Mouse (Mus musculus) liver, embryonic 12.5 days (tissue): ENCODE measurements around the gene Pou2f3. TPM values are rescaled to one million over a fixed set of nuclear protein-coding genes. Genes with fewer than 3 reads are reported as not detected.
A peak's percentile ranks its signal among the peaks of the same experiment; 100 is the strongest.

Experiments used
- ATAC-seq: fragments of 200-750 bp; cut with Nextera tagmentation; 2 replicates; pipeline ENCODE4 v1.8.0; 2017; ENCODE audit warnings: moderate number of reproducible peaks, mild to moderate bottlenecking, moderate library complexity
- H3K27ac ChIP-seq: fragments of 300-500 bp; sonication (generic); 2 replicates; pipeline ENCODE4 v1.5.1; 2016; ENCODE audit warnings: mild to moderate bottlenecking
- H3K27me3 ChIP-seq: fragments of 300-500 bp; sonication (generic); replicated peaks from 2 replicates; pipeline ENCODE4 v1.6.1; 2016; ENCODE audit warnings: mild to moderate bottlenecking, moderate library complexity
- H3K36me3 ChIP-seq: fragments of 300-500 bp; sonication (generic); 2 replicates; pipeline ENCODE4 v1.6.1; 2016; ENCODE audit warnings: mild to moderate bottlenecking, moderate library complexity
- H3K4me1 ChIP-seq: fragments of 300-500 bp; sonication (generic); 2 replicates; pipeline ENCODE4 v1.6.1; 2016
- H3K4me2 ChIP-seq: fragments of 300-500 bp; sonication (generic); 2 replicates; pipeline ENCODE4 v1.6.1; 2016; ENCODE audit warnings: mild to moderate bottlenecking, moderate library complexity
- H3K4me3 ChIP-seq: fragments of 300-500 bp; sonication (generic); 2 replicates; pipeline ENCODE4 v1.5.1; 2016; ENCODE audit warnings: mild to moderate bottlenecking, moderate library complexity
- H3K9ac ChIP-seq: fragments of 300-500 bp; sonication (generic); 2 replicates; pipeline ENCODE4 v1.6.1; 2016; ENCODE audit warnings: mild to moderate bottlenecking, moderate library complexity
- H3K9me3 ChIP-seq: fragments of 300-500 bp; sonication (generic); replicated peaks from 2 replicates; pipeline ENCODE4 v1.6.1; 2016; ENCODE audit warnings: mild to moderate bottlenecking, moderate library complexity
- WGBS: fragments of 180-500 bp; shearing (Covaris S2); methylation state at CpG from one replicate; pipeline ENCODE4 v1.1.7; 2016; ENCODE audit not compliant: insufficient replicate concordance; 5-methylcytosine and 5-hydroxymethylcytosine counted together
- polyA plus RNA-seq: library from polyadenylated mRNA; unstranded; fragments of >200 nt; fragmentation: Nextera tagmentation; extraction: Ambion mirVana; gene quantifications from 2 replicates; pipeline ENCODE4 v1.2.1, GENCODE M21; 2016

Gene Pou2f3
- polyA plus RNA-seq, 1 experiment from 2014 or later, result not detected

- H3K36me3 ChIP-seq, result peaks cover 73% of the 10 kb centered on the region
- ATAC-seq, result no peak
- H3K27me3 ChIP-seq, result no peaks in the 10 kb centered on the region
- no peak overlapping the region for H3K4me2 ChIP-seq
- H3K4me3 ChIP-seq, result no peak overlapping the region
- H3K27ac ChIP-seq, result peak overlapping the region; percentile 95
- peaks cover 99% of the 10 kb centered on the region for H3K4me1 ChIP-seq
- H3K9ac ChIP-seq, result 0 out of 2 replicates have a peak overlapping the region, but pooled peaks have one; percentile 3
- no peaks in the 10 kb centered on the region for H3K9me3 ChIP-seq
- 73% methylated on average over 7 of the region's 7 CpGs for WGBS
Observed at GRCm38 (mm10) chr9:43229962-43230361, 19.8 kb upstream of the Pou2f3 start.

GRCm38 (mm10) chr9:43229398-43229895 is 19.3 kb upstream of the Pou2f3 start:
- H3K27ac ChIP-seq, result no peak overlapping the region
- no peaks in the 10 kb centered on the region for H3K9me3 ChIP-seq
- no peak overlapping the region for H3K4me3 ChIP-seq
- H3K4me2 ChIP-seq, result no peak overlapping the region
- no peaks in the 10 kb centered on the region for H3K27me3 ChIP-seq
- no peak for ATAC-seq
- no peak overlapping the region for H3K9ac ChIP-seq
- H3K4me1 ChIP-seq, result peaks cover 99% of the 10 kb centered on the region
- peaks cover 79% of the 10 kb centered on the region for H3K36me3 ChIP-seq
- 82% methylated on average over 10 of the region's 10 CpGs for WGBS

GRCm38 (mm10) chr9:43228745-43229144 is 18.6 kb upstream of the Pou2f3 start:
- Histone ChIP-seq H3K9ac (no peak overlapping the region), H3K4me3 (no peak overlapping the region), H3K27me3 (no peaks in the 10 kb centered on the region), H3K27ac (no peak overlapping the region), H3K9me3 (no peaks in the 10 kb centered on the region), H3K4me2 (no peak overlapping the region), H3K36me3 (peaks cover 84% of the 10 kb centered on the region), H3K4me1 (peaks cover 99% of the 10 kb centered on the region)
- 81% methylated on average over 2 of the region's 2 CpGs for WGBS
- ATAC-seq, result no peak

- WGBS, result 44% methylated on average over 8 of the region's 8 CpGs
- Histone ChIP-seq H3K27ac (peak overlapping the region; percentile 84), H3K36me3 (peaks cover 84% of the 10 kb centered on the region), H3K4me3 (no peak overlapping the region), H3K27me3 (no peaks in the 10 kb centered on the region), H3K9ac (no peak overlapping the region), H3K4me1 (peaks cover 91% of the 10 kb centered on the region), H3K9me3 (no peaks in the 10 kb centered on the region), H3K4me2 (peak overlapping the region; percentile 6; the same call in 1 of the 2 replicates)
- ATAC-seq, result no peak
Observed at GRCm38 (mm10) chr9:43227626-43228025, 17.5 kb upstream of the Pou2f3 start.

GRCm38 (mm10) chr9:43226573-43227160 is 16.5 kb upstream of the Pou2f3 start:
- H3K27ac ChIP-seq, result peak overlapping the region; percentile 84
- peak overlapping the region; percentile 67; the same call in 1 of the 2 replicates for H3K9ac ChIP-seq
- H3K36me3 ChIP-seq, result peaks cover 84% of the 10 kb centered on the region
- peak overlapping the region; percentile 6; the same call in 1 of the 2 replicates for H3K4me2 ChIP-seq
- H3K4me1 ChIP-seq, result peaks cover 85% of the 10 kb centered on the region
- H3K4me3 ChIP-seq, result no peak overlapping the region
- no peaks in the 10 kb centered on the region for H3K27me3 ChIP-seq
- H3K9me3 ChIP-seq, result no peaks in the 10 kb centered on the region
- WGBS, result 60% methylated on average over 9 of the region's 9 CpGs
- no peak for ATAC-seq

- Histone ChIP-seq H3K4me1 (peaks cover 73% of the 10 kb centered on the region), H3K9ac (peak overlapping the region; percentile 67), H3K36me3 (peaks cover 86% of the 10 kb centered on the region), H3K9me3 (no peaks in the 10 kb centered on the region), H3K4me2 (peak overlapping the region; percentile 49), H3K27me3 (no peaks in the 10 kb centered on the region), H3K4me3 (no peak overlapping the region), H3K27ac (peak overlapping the region; percentile 84)
- no peak for ATAC-seq
- WGBS, result 32% methylated on average over 2 of the region's 2 CpGs
Observed at GRCm38 (mm10) chr9:43225481-43225880, 15.3 kb upstream of the Pou2f3 start.

- peak overlapping the region; percentile 49 for H3K4me2 ChIP-seq
- peak overlapping the region; percentile 84 for H3K27ac ChIP-seq
- peak overlapping the region; percentile 18 for H3K4me3 ChIP-seq
- peaks cover 67% of the 10 kb centered on the region for H3K4me1 ChIP-seq
- H3K9me3 ChIP-seq, result no peaks in the 10 kb centered on the region
- 33% methylated on average over 11 of the region's 11 CpGs for WGBS
- no peaks in the 10 kb centered on the region for H3K27me3 ChIP-seq
- H3K9ac ChIP-seq, result peak overlapping the region; percentile 67
- peaks cover 84% of the 10 kb centered on the region for H3K36me3 ChIP-seq
- ATAC-seq, result peak; percentile 86
Observed at GRCm38 (mm10) chr9:43224771-43225355, 14.7 kb upstream of the Pou2f3 start.

GRCm38 (mm10) chr9:43222429-43222715 is 12.2 kb upstream of the Pou2f3 start:
- Histone ChIP-seq H3K9ac (no peak overlapping the region), H3K27ac (no peak overlapping the region; the same call in 1 of the 2 replicates), H3K9me3 (no peaks in the 10 kb centered on the region), H3K27me3 (no peaks in the 10 kb centered on the region), H3K4me3 (no peak overlapping the region), H3K4me2 (no peak overlapping the region), H3K36me3 (peaks cover 65% of the 10 kb centered on the region), H3K4me1 (peaks cover 44% of the 10 kb centered on the region)
- 62% methylated on average over 8 of the region's 8 CpGs for WGBS
- ATAC-seq, result no peak

- Histone ChIP-seq H3K36me3 (peaks cover 60% of the 10 kb centered on the region), H3K4me1 (peaks cover 38% of the 10 kb centered on the region), H3K4me3 (no peak overlapping the region), H3K4me2 (no peak overlapping the region), H3K9me3 (no peaks in the 10 kb centered on the region), H3K27me3 (no peaks in the 10 kb centered on the region), H3K9ac (no peak overlapping the region), H3K27ac (no peak overlapping the region)
- WGBS, result 55% methylated on average over 18 of the region's 18 CpGs
- no peak for ATAC-seq
Observed at GRCm38 (mm10) chr9:43221643-43222428, 11.7 kb upstream of the Pou2f3 start.

GRCm38 (mm10) chr9:43210771-43211450 is 742 bp upstream of the Pou2f3 start:
- WGBS, result 22% methylated on average over 11 of the region's 11 CpGs
- no peak overlapping the region for H3K4me2 ChIP-seq
- no peak overlapping the region for H3K4me3 ChIP-seq
- no peaks in the 10 kb centered on the region for H3K36me3 ChIP-seq
- no peak overlapping the region for H3K9ac ChIP-seq
- no peak overlapping the region for H3K27ac ChIP-seq
- H3K27me3 ChIP-seq, result peaks cover 62% of the 10 kb centered on the region
- H3K9me3 ChIP-seq, result no peaks in the 10 kb centered on the region
- no peak for ATAC-seq
- peaks cover 7% of the 10 kb centered on the region for H3K4me1 ChIP-seq

- WGBS, result under 1% methylated on average over 15 of the region's 15 CpGs
- no peak overlapping the region for H3K27ac ChIP-seq
- H3K27me3 ChIP-seq, result peaks cover 99% of the 10 kb centered on the region
- H3K4me3 ChIP-seq, result no peak overlapping the region; the same call in 1 of the 2 replicates
- H3K9ac ChIP-seq, result no peak overlapping the region
- H3K36me3 ChIP-seq, result no peaks in the 10 kb centered on the region
- ATAC-seq, result no peak
- no peaks in the 10 kb centered on the region for H3K9me3 ChIP-seq
- H3K4me2 ChIP-seq, result peak overlapping the region; percentile 47; the same call in 1 of the 2 replicates
- H3K4me1 ChIP-seq, result peaks cover 14% of the 10 kb centered on the region
Observed at GRCm38 (mm10) chr9:43206022-43206390, 4.2 kb downstream of the Pou2f3 start.
